Mouse (Mus musculus): Measurements from ENCODE around the gene Gm4756.

- TF ChIP-seq ETS1 (conservative IDR thresholded peaks at IDR 0.05; ENCODE audit: low read depth, low read length) (no peak), TCF12 (IDR thresholded peaks at IDR 0.05; ENCODE audit: low read depth, low read length) (no peak), POLR2A (IDR thresholded peaks at IDR 0.05; ENCODE audit: low read depth, low read length) (no peak), CTCF (conservative IDR thresholded peaks at IDR 0.05 in 1 of 2, IDR thresholded peaks at IDR 0.05 in 1 of 2; ENCODE audit: low read depth in 2 of 2, low read length in 2 of 2) (peak in 1 of 2 experiments; percentile 30; a peak in 2 of 4 replicates), IRF4 (IDR thresholded peaks at IDR 0.05; ENCODE audit: low read depth, low read length) (no peak), MAX (IDR thresholded peaks at IDR 0.05; ENCODE audit: low read length) (no peak), TBP (conservative IDR thresholded peaks at IDR 0.05; ENCODE audit: low read depth, low read length) (no peak), MYC (IDR thresholded peaks at IDR 0.05; ENCODE audit: low read depth, low read length) (no peak)
Measured at GRCm38 (mm10) chr12:72679635-72680034, 30.2 kb upstream of the Gm4756 start.
